Mouse (Mus musculus): Measurements from ENCODE around the gene Nbr1.
"Not testable (repeated sequence)": the region's sequence is repeated elsewhere in the genome, so short reads cannot be mapped to it uniquely, and the experiment has no call there.

Nbr1 gene

GRCm38 (mm10) chr11:101620022-101620655 is 68.2 kb downstream of the Nbr1 start:
- DNase-seq (ENCODE audit: low spot score in 2 of 2), result not testable (repeated sequence)

GRCm38 (mm10) chr11:101626649-101626994 is 74.7 kb downstream of the Nbr1 start:
- no peak for DNase-seq (ENCODE audit: low spot score in 2 of 2)

DNA sequence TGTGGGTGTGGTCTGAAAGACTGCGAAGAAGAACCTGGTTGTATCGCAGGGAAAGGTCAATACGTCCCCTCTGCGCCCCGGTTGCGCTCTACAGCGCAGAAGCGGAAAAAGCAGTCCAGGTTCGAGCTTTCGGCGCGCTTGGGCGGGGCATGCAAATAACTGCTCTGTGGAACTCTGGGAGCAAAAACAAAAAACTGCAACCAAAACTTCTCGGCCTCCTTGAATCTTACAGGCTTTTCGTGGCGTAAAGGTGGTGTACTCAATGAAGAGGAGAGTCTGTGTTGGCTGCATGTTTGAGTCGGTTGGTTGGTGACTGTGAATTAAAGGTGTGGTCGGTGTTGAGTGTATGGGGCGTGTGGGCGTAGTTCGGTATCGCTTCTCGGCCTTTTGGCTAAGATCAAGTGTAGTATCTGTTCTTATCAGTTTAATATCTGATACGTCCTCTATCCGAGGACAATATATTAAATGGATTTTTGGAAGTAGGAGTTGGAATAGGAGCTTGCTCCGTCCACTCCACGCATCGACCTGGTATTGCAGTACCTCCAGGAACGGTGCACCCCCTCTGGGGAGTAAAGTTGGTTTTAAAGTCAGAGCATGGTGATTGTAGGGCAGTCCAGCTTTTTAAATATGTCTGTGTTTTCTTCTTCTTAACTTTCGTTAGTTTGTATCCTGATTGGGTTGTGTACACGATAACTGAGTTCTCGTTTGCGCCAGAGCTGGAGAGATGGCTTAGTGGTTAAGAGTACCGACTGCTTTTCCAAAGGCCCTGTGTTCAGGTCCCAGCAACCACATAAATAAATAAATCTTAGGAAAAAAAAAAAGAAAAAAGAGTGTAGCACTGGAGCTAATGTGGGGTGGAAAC is 75.3 kb downstream of the Nbr1 start, which contains the start of gene Rdm1:
Gene Rdm1 (plus strand): TSS at position 201 of the 862 bp plus-strand sequence.
- DNase-seq (ENCODE audit: low spot score in 2 of 2), result peak; percentile 69 to 82

DNA sequence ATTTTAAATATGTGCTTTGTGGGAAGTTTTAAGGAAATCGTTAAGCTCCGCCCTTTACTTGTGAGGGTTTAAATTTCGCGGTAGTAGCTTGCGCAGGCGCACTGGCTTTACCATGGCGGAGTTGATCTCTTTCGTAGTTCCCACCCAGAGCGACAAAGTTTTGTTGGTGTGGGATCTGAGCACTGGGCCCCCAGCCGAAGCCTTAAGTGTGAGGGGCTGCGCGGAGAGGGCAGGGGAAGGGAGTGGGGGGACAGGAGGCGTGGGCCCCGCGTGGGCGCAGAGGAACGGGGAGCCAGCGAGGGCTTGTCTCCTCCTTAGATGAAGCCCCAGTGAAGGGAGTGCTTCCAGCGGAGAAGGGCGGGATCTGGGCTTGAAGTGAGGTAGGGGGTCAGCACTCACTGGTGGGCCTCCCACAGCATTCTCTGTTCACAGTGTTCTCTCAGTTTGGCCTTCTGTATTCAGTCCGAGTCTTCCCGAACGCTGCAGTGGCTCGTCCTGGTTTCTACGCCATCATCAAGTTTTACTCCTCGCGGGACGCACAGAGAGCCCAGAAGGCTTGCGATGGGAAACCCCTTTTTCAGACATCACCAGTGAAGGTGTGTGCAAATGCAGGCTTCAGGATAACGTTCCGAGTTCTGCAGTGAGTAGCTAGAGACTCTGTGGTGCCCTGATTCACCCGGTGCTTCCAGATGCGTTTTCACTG is 76.1 kb downstream of the Nbr1 start:
- DNase-seq (ENCODE audit: low spot score in 2 of 2), result peak; percentile 82 to 87

- DNase-seq (ENCODE audit: low spot score in 2 of 2), result not testable (repeated sequence)
Observed at GRCm38 (mm10) chr11:101628733-101629417, 76.9 kb downstream of the Nbr1 start.

Measured in heart, adult 9 months (tissue).